Mouse (Mus musculus) heart, postnatal 0 days (tissue): ENCODE data around the gene Ccdc51. TPM values are rescaled to one million over a fixed set of nuclear protein-coding genes. Genes with fewer than 3 reads are reported as not detected.

ENCODE experiments used
- ATAC-seq: fragments of 200-750 bp; cut with Nextera tagmentation; 2 replicates; pipeline ENCODE4 v1.8.0; 2017; ENCODE audit warnings: low read depth, moderate number of reproducible peaks, moderate library complexity; ENCODE audit not compliant: insufficient read depth
- DNase-seq: peaks from one replicate; pipeline ENCODE4 v3.0.0-alpha.2; 2016; ENCODE audit warnings: low spot score
- H3K27ac ChIP-seq: fragments of 300-500 bp; sonication (generic); 2 replicates; pipeline ENCODE4 v1.5.1; 2014; ENCODE audit warnings: low read depth, mild to moderate bottlenecking
- H3K27me3 ChIP-seq: fragments of 300-500 bp; sonication (generic); 2 replicates; pipeline ENCODE4 v1.6.1; 2014; ENCODE audit warnings: low read length, mixed read lengths; ENCODE audit not compliant: control insufficient read depth, insufficient read depth
- H3K36me3 ChIP-seq: fragments of 300-500 bp; sonication (generic); replicated peaks from 2 replicates; pipeline ENCODE4 v1.6.1; 2014; ENCODE audit warnings: low read length, mixed read lengths; ENCODE audit not compliant: control insufficient read depth, insufficient read depth
- H3K4me1 ChIP-seq: fragments of 300-500 bp; sonication (generic); 2 replicates; pipeline ENCODE4 v1.6.1; 2014; ENCODE audit warnings: antibody characterized with exemption; ENCODE audit not compliant: control insufficient read depth, insufficient read depth
- H3K4me2 ChIP-seq: fragments of 300-500 bp; sonication (generic); 2 replicates; pipeline ENCODE4 v1.6.1; 2014; ENCODE audit warnings: low read depth, mild to moderate bottlenecking, low read length, moderate library complexity
- H3K4me3 ChIP-seq: fragments of 300-500 bp; sonication (generic); 2 replicates; pipeline ENCODE4 v1.5.1; 2014; ENCODE audit warnings: low read depth, low read length
- H3K9ac ChIP-seq: fragments of 300-500 bp; sonication (generic); replicated peaks from 2 replicates; pipeline ENCODE4 v1.6.1; 2014; ENCODE audit warnings: low read depth, low read length, mixed read lengths
- H3K9me3 ChIP-seq: fragments of 300-500 bp; sonication (generic); replicated peaks from 2 replicates; pipeline ENCODE4 v1.6.1; 2016; ENCODE audit warnings: low read length; ENCODE audit not compliant: control insufficient read depth
- CTCF ChIP-seq: IDR thresholded peaks from 2 replicates; pipeline ENCODE4 v1.5.1; 2016; ENCODE audit warnings: antibody characterized with exemption, control low read depth, low read depth
- EP300 ChIP-seq: IDR thresholded peaks from 2 replicates; pipeline ENCODE4 v1.6.1; 2016; ENCODE audit warnings: antibody characterized with exemption, low read depth
- WGBS: fragments of 180-500 bp; shearing (Covaris S2); extraction: QIAGEN DNeasy Blood & Tissue Kit; methylation state at CpG from one replicate; pipeline ENCODE4 v1.1.7; 2014; 5-methylcytosine and 5-hydroxymethylcytosine counted together
- polyA plus RNA-seq: library from polyadenylated mRNA; unstranded; fragments of >200 nt; fragmentation: Nextera tagmentation; extraction: Ambion mirVana; gene quantifications from 2 replicates; pipeline ENCODE4 v1.2.1, GENCODE M21; 2015
- total RNA-seq: library from RNA; depleted of rRNA; stranded (reverse); fragments of >200 nt; gene quantifications from 2 replicates; pipeline ENCODE4 v1.2.3, GENCODE M21; 2014; ENCODE audit warnings: low replicate concordance

Ccdc51 gene
- total and polyA plus RNA-seq, 2 experiments from 2014 or later = 11.6 to 14.3 TPM

- Histone ChIP-seq H3K4me2 (peak overlapping the region; percentile 78), H3K27me3 (no peaks in the 10 kb centered on the region), H3K27ac (no peak overlapping the region), H3K4me1 (peaks cover 24% of the 10 kb centered on the region), H3K9ac (no peak overlapping the region; the same call in 1 of the 2 replicates), H3K9me3 (no peaks in the 10 kb centered on the region), H3K4me3 (peak overlapping the region; percentile 18; the same call in 1 of the 2 replicates), H3K36me3 (no peaks in the 10 kb centered on the region)
- WGBS = 24% methylated on average over 6 of the region's 6 CpGs
- DNase-seq = no peak
- TF ChIP-seq CTCF (no peak), EP300 (no peak)
- ATAC-seq = no peak
Observed at GRCm38 (mm10) chr9:109040906-109041305, 41.4 kb upstream of the Ccdc51 start.

- no peak overlapping the region for H3K27ac ChIP-seq
- H3K36me3 ChIP-seq = no peaks in the 10 kb centered on the region
- peak overlapping the region; percentile 18; the same call in 1 of the 2 replicates for H3K4me3 ChIP-seq
- no peaks in the 10 kb centered on the region for H3K9me3 ChIP-seq
- H3K27me3 ChIP-seq = no peaks in the 10 kb centered on the region
- no peak overlapping the region; the same call in 1 of the 2 replicates for H3K9ac ChIP-seq
- peaks cover 24% of the 10 kb centered on the region for H3K4me1 ChIP-seq
- no peak for ATAC-seq
- TF ChIP-seq EP300 (no peak), CTCF (no peak)
- DNase-seq = no peak
- peak overlapping the region; percentile 78 for H3K4me2 ChIP-seq
- 36% methylated on average over 7 of the region's 7 CpGs for WGBS
Observed at GRCm38 (mm10) chr9:109041351-109041750, 40.9 kb upstream of the Ccdc51 start.

DNA sequence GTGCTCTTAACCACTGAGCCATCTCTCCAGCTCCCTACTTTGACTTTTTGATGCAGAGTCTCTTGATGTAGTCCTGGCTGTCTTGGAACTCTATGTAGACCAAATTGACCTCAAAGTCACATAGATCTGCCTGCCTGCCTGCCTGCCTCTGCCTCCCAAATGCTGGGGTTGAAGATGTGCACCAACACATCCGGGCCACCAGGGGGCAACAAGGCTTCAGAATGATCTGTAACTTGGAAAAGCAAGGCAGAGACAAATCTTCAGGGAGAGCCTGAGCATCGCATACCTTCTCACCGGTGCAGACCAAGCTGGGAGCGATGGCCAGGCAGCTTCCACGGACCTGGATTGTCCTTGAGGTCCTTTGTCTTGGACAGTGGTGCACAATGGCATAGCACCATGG lies 36.0 kb upstream of the Ccdc51 start:
- H3K9me3 ChIP-seq = no peaks in the 10 kb centered on the region
- H3K4me3 ChIP-seq = no peak overlapping the region
- no peak overlapping the region for H3K9ac ChIP-seq
- TF ChIP-seq CTCF (peak; percentile 61), EP300 (no peak)
- no peak overlapping the region for H3K27ac ChIP-seq
- DNase-seq = no peak
- WGBS = 39% methylated on average over 5 of the region's 5 CpGs
- no peak; the same call in 1 of the 2 replicates for ATAC-seq
- H3K27me3 ChIP-seq = no peaks in the 10 kb centered on the region
- peaks cover 5% of the 10 kb centered on the region for H3K4me1 ChIP-seq
- H3K36me3 ChIP-seq = 0 out of 2 replicates have a peak, but pooled peaks cover 9% of the 10 kb centered on the region
- no peak overlapping the region for H3K4me2 ChIP-seq

GRCm38 (mm10) chr9:109049316-109049715 lies 33.0 kb upstream of the Ccdc51 start:
- H3K9ac ChIP-seq = no peak overlapping the region

DNA sequence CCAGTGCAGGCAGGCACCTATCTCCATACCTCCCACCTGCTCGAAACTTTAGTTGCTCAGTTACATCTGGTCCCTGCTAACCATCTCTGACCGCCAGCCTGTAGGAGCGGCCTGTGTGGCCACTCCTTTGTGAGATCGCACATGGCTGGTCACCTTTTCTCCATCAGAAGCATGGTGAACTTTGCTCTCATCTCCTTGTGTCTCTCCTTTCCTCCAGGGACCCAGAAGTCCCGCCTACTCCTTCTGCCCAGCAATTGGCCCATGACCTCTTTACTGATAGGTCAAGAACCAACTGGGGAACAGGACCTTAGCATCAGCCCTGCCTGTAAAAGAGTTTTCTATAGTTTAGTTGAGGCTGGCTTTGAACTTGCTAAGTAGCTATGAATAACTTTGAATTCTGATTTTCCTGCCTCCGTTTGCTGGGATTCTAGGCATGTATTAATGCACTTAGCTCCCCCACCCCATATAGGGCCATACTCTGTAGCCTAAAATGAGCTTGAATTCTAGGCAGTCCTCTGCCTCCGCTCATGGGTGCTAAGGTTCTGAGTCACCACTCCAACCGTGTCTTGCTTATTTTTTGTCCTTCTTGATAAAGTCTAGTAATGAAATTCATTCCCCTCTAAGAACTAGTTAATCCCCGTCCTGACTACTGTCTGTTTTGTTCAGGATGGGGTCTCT lies 32.2 kb upstream of the Ccdc51 start:
- H3K36me3 ChIP-seq = peaks cover 23% of the 10 kb centered on the region
- no peak overlapping the region for H3K4me3 ChIP-seq
- no peaks in the 10 kb centered on the region for H3K27me3 ChIP-seq
- DNase-seq (no peak), ATAC-seq (no peak)
- no peak overlapping the region for H3K4me2 ChIP-seq
- H3K27ac ChIP-seq = peak overlapping the region; percentile 2; the same call in 1 of the 2 replicates
- WGBS = 81% methylated on average over 9 of the region's 9 CpGs
- 0 out of 2 replicates have a peak, but pooled peaks cover 2% of the 10 kb centered on the region for H3K4me1 ChIP-seq
- TF ChIP-seq CTCF = no peak
- TF ChIP-seq EP300 = no peak
- H3K9ac ChIP-seq = no peak overlapping the region
- no peaks in the 10 kb centered on the region for H3K9me3 ChIP-seq

More at GRCm38 (mm10) chr9:109049316-109049715, 33.0 kb upstream of the Ccdc51 start:
- Histone ChIP-seq H3K36me3 (peaks cover 23% of the 10 kb centered on the region), H3K4me3 (no peak overlapping the region), H3K27me3 (no peaks in the 10 kb centered on the region), H3K4me1 (no peaks in the 10 kb centered on the region), H3K9me3 (no peaks in the 10 kb centered on the region), H3K27ac (no peak overlapping the region), H3K4me2 (no peak overlapping the region)
- DNase-seq (no peak), ATAC-seq (no peak)
- TF ChIP-seq EP300 = no peak
- no peak for TF ChIP-seq CTCF
- WGBS = 82% methylated on average over 7 of the region's 7 CpGs
